Mouse (Mus musculus): ENCODE results near the gene Babam2.

The Babam2 gene

GRCm38 (mm10) chr5:32132971-32133501 lies 435.6 kb downstream of the Babam2 start:
- DNase-seq (ENCODE audit: low spot score): peak; percentile 79

- peak; percentile 92 for DNase-seq (ENCODE audit: low spot score)
These were observed 436.1 kb downstream of the Babam2 start for GRCm38 (mm10) chr5:32133549-32134004.

- peak; percentile 52 for DNase-seq (ENCODE audit: low spot score)
These were observed 436.7 kb downstream of the Babam2 start for GRCm38 (mm10) chr5:32134051-32134732.

Data from MN1 (cell line).